Mouse (Mus musculus): Measurements from ENCODE around the gene Mmgt2.

Mmgt2 gene

DNA sequence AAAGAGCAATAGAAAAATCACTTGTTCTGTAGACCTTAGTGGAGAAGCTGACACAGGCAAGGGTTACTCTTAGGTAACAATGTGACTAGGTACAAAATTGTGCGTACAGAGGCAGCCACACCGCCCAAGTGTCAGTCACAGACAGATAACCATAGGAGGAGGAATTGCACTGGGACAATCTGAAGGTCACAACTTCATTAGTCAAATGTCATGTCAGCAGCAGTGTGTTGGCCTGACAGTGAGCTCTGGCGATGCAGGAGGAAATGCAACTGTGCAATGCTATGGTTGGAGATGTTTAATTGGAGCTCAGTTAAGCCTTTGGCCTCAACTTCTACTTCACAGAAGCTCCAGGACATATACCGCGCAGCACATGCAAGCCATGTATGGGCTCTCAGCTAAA, 62.2 kb downstream of the Mmgt2 start:
- no peak for DNase-seq
